Mouse (Mus musculus) G1E (cell line): ENCODE data around the gene M1ap. TPM values are rescaled to one million over a fixed set of nuclear protein-coding genes. Genes with fewer than 3 reads are reported as not detected.

ENCODE experiments used
- ATAC-seq: 2 replicates; pipeline ENCODE4 v1.8.0; 2016; ENCODE audit warnings: mild to moderate bottlenecking; ENCODE audit not compliant: insufficient number of reproducible peaks, poor library complexity, low FRiP score, severe bottlenecking; ENCODE audit errors: extremely low read depth
- DNase-seq: peaks from one replicate; pipeline ENCODE4 v3.0.0; 2012; ENCODE audit warnings: low spot score
- H3K27me3 ChIP-seq: 2 replicates; pipeline ENCODE4 v1.6.1; 2012; ENCODE audit warnings: mild to moderate bottlenecking, low read length, inconsistent platforms; ENCODE audit not compliant: insufficient read depth
- H3K36me3 ChIP-seq: replicated peaks from 2 replicates; pipeline ENCODE3; 2012; ENCODE audit warnings: mild to moderate bottlenecking, inconsistent platforms
- H3K4me1 ChIP-seq: 2 replicates; pipeline ENCODE4 v1.6.1; 2012; ENCODE audit warnings: low read depth, low read length, inconsistent platforms, mixed read lengths; ENCODE audit not compliant: insufficient read depth
- H3K4me3 ChIP-seq: 2 replicates; pipeline ENCODE4 v1.5.1; 2012; ENCODE audit warnings: low read depth, mild to moderate bottlenecking, inconsistent platforms, low read length, moderate library complexity, mixed read lengths
- H3K9me3 ChIP-seq: replicated peaks from 2 replicates; pipeline ENCODE4 v1.6.1; 2012; ENCODE audit warnings: inconsistent platforms
- CTCF ChIP-seq: IDR thresholded peaks from 2 replicates; pipeline ENCODE4 v1.5.1; 2012; ENCODE audit warnings: low read depth, low read length, inconsistent platforms, mixed read lengths
- GATA1 ChIP-seq: IDR thresholded peaks from 2 replicates; pipeline ENCODE4 v1.6.1; 2012; ENCODE audit warnings: borderline replicate concordance, low read length, inconsistent platforms, mixed read lengths
- GATA2 ChIP-seq: IDR thresholded peaks from 2 replicates; pipeline ENCODE4 v1.6.1; 2012; ENCODE audit warnings: low read depth, low read length, inconsistent platforms, borderline replicate concordance
- POLR2AphosphoS5 ChIP-seq: IDR thresholded peaks from 2 replicates; pipeline ENCODE4 v1.6.1; 2012; ENCODE audit warnings: low read depth, low read length, inconsistent platforms; ENCODE audit not compliant: insufficient replicate concordance
- TAL1 ChIP-seq: conservative IDR thresholded peaks from 2 replicates; pipeline ENCODE4 v1.6.1; 2012; ENCODE audit warnings: low read depth, low read length, inconsistent platforms, mixed read lengths
- polyA plus RNA-seq: library from polyadenylated mRNA; stranded (reverse); fragments of >175 nt; gene quantifications from 2 replicates; pipeline ENCODE4 v1.2.3, GENCODE M21; 2012
- total RNA-seq, 2 experiments: library from RNA; stranded (forward) in 1 of 2; stranded (reverse) in 1 of 2; fragments of 200-1000 nt in 1 of 2; fragments of >200 nt in 1 of 2; fragmentation: Nextera tagmentation in 1 of 2; gene quantifications; 2 replicates each; pipeline ENCODE4 v1.2.3; 2014 to 2017

M1ap gene
- total and polyA plus RNA-seq, 3 experiments = 3.3 to 12.3 (median 8.2) TPM

DNA sequence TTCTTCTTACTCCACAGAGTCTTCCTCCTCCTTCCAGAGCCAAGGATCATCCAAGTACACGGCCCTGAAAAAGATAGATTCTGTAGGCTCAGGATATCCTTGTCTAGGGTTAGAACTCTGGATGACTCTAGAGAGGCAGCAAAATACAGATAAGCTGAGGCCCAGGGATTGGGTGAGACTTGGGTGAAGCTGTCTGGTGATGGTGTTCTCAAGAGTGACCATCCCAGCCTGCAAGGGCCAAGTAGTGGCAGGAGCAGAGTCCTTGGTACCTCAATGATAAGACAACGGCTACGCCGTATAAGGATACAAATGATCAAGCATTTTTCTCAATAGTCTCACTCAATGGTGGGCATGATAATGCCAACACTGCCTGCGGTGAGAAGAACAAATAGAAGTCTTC lies 57.1 kb downstream of the M1ap start:
- Histone ChIP-seq H3K27me3 (no peaks in the 10 kb centered on the region), H3K9me3 (no peaks in the 10 kb centered on the region), H3K36me3 (no peaks in the 10 kb centered on the region), H3K4me3 (no peak overlapping the region), H3K4me1 (peaks cover 34% of the 10 kb centered on the region)
- TF ChIP-seq GATA2 (no peak), POLR2AphosphoS5 (no peak), TAL1 (no peak), CTCF (no peak), GATA1 (no peak)
- DNase-seq = no peak
- no peak for ATAC-seq

GRCm38 (mm10) chr6:83004309-83004708 lies 57.6 kb downstream of the M1ap start:
- no peak for ATAC-seq
- Histone ChIP-seq H3K9me3 (no peaks in the 10 kb centered on the region), H3K27me3 (no peaks in the 10 kb centered on the region), H3K4me3 (peak overlapping the region; percentile 37; the same call in 1 of the 2 replicates), H3K4me1 (peaks cover 33% of the 10 kb centered on the region), H3K36me3 (no peaks in the 10 kb centered on the region)
- no peak for TF ChIP-seq CTCF
- no peak for TF ChIP-seq GATA2
- TF ChIP-seq GATA1 = no peak
- TF ChIP-seq POLR2AphosphoS5 = no peak
- TF ChIP-seq TAL1 = no peak
- DNase-seq = no peak

DNA sequence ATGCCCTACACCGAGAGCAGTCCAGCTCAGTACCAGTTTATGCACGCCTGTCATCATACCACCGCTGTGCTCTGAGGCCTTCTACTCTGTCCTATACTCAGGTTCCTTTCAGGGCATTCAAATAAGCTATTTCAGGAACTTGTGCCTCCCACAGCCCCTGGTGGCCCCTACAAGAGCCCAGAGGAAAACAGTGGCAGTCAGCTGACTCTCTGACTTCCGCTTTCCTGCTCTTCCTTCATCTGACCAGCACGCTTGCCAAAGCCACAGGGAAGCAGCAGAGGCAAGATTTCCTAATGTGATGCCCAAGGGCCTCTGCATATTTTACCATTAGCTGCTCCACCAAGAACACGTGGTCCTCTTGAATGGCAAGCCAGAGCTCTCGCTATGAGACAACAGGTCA lies 58.2 kb downstream of the M1ap start:
- Histone ChIP-seq H3K4me3 (peak overlapping the region; percentile 37; the same call in 1 of the 2 replicates), H3K36me3 (no peaks in the 10 kb centered on the region), H3K27me3 (no peaks in the 10 kb centered on the region), H3K9me3 (no peaks in the 10 kb centered on the region), H3K4me1 (peaks cover 33% of the 10 kb centered on the region)
- TF ChIP-seq GATA1 (no peak), CTCF (no peak), POLR2AphosphoS5 (no peak)
- ATAC-seq = peak; percentile 81
- DNase-seq = peak; percentile 69

DNA sequence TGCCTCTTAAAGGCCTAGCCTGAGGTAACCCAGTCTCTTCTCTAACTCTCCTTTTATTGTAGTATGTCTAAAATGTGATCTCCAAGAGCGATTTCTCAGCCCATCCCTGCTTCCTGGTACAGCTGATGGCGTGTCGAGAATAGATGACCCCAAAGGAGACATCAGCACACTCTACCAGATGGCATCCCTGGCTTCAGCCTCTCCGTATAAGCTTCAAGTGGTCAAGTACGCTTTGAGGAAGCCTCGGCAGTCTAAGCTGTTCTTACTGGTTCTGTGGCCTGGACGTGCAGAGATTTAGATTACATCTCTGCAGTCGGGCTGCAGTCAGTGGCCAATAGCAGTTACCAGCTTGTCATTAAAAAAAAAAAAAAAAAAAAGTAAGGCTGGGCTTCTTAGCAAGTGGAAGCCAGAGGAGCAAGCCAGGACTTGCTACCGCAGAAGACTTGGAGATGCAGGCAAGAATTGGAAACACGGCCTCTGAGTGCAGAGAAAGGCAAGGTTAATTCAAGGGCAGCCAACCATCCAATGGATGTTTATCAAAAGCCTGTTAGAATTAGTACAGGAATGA lies 58.8 kb downstream of the M1ap start:
- Histone ChIP-seq H3K9me3 (no peaks in the 10 kb centered on the region), H3K4me1 (peaks cover 39% of the 10 kb centered on the region), H3K27me3 (no peaks in the 10 kb centered on the region), H3K36me3 (no peaks in the 10 kb centered on the region), H3K4me3 (peak overlapping the region; percentile 9; the same call in 1 of the 2 replicates)
- DNase-seq (no peak), ATAC-seq (no peak)
- TF ChIP-seq TAL1 (no peak), GATA1 (no peak), POLR2AphosphoS5 (no peak)

- H3K36me3 ChIP-seq = no peaks in the 10 kb centered on the region
- H3K9me3 ChIP-seq = no peaks in the 10 kb centered on the region
- H3K4me1 ChIP-seq = peaks cover 43% of the 10 kb centered on the region
- H3K27me3 ChIP-seq = no peaks in the 10 kb centered on the region
- ATAC-seq (no peak), DNase-seq (no peak)
- H3K4me3 ChIP-seq = no peak overlapping the region
- TF ChIP-seq GATA2 = no peak
- no peak for TF ChIP-seq CTCF
- TF ChIP-seq TAL1 = no peak
- no peak for TF ChIP-seq GATA1
- no peak for TF ChIP-seq POLR2AphosphoS5
These were observed 59.4 kb downstream of the M1ap start for GRCm38 (mm10) chr6:83006114-83006513.

- H3K4me1 ChIP-seq = peaks cover 50% of the 10 kb centered on the region
- no peaks in the 10 kb centered on the region for H3K27me3 ChIP-seq
- no peak overlapping the region for H3K4me3 ChIP-seq
- no peak for TF ChIP-seq GATA1
- TF ChIP-seq GATA2 = no peak
- TF ChIP-seq POLR2AphosphoS5 = no peak
- TF ChIP-seq CTCF = no peak
- no peak for TF ChIP-seq TAL1
- H3K36me3 ChIP-seq = no peaks in the 10 kb centered on the region
- peaks cover 2% of the 10 kb centered on the region; the same call in 1 of the 2 replicates for H3K9me3 ChIP-seq
- DNase-seq (no peak), ATAC-seq (no peak)
These were observed 62.0 kb downstream of the M1ap start for GRCm38 (mm10) chr6:83008659-83009058.

GRCm38 (mm10) chr6:83010010-83010409 lies 63.3 kb downstream of the M1ap start:
- H3K4me3 ChIP-seq = no peak overlapping the region
- peaks cover 2% of the 10 kb centered on the region; the same call in 1 of the 2 replicates for H3K9me3 ChIP-seq
- TF ChIP-seq CTCF = no peak
- no peak for TF ChIP-seq TAL1
- no peak for TF ChIP-seq GATA1
- TF ChIP-seq GATA2 = no peak
- no peak for TF ChIP-seq POLR2AphosphoS5
- no peaks in the 10 kb centered on the region for H3K27me3 ChIP-seq
- no peaks in the 10 kb centered on the region for H3K36me3 ChIP-seq
- peaks cover 50% of the 10 kb centered on the region for H3K4me1 ChIP-seq
- ATAC-seq (no peak), DNase-seq (no peak)
